Mouse (Mus musculus): Measurements from ENCODE around the gene Fads6.

Fads6 gene

GRCm38 (mm10) chr11:115300745-115301144, 3.3 kb upstream of the Fads6 start:
- DNase-seq (ENCODE audit: low spot score) = no peak

GRCm38 (mm10) chr11:115298160-115298559, 697 bp upstream of the Fads6 start:
- DNase-seq (ENCODE audit: low spot score) = no peak

- no peak for DNase-seq (ENCODE audit: low spot score)
These were observed 822 bp downstream of the Fads6 start for GRCm38 (mm10) chr11:115296471-115297210.

GRCm38 (mm10) chr11:115295939-115296338, 1.5 kb downstream of the Fads6 start:
- DNase-seq (ENCODE audit: low spot score) = no peak

- DNase-seq (ENCODE audit: low spot score) = no peak
These were observed 4.7 kb downstream of the Fads6 start for GRCm38 (mm10) chr11:115292631-115293375.

- DNase-seq (ENCODE audit: low spot score) = no peak
These were observed 6.0 kb downstream of the Fads6 start for GRCm38 (mm10) chr11:115291503-115291902.

GRCm38 (mm10) chr11:115290919-115291318, 6.5 kb downstream of the Fads6 start:
- peak; percentile 82 for DNase-seq (ENCODE audit: low spot score)

- no peak for DNase-seq (ENCODE audit: low spot score)
These were observed 7.1 kb downstream of the Fads6 start for GRCm38 (mm10) chr11:115290314-115290713.

- no peak for DNase-seq (ENCODE audit: low spot score)
These were observed 7.6 kb downstream of the Fads6 start for GRCm38 (mm10) chr11:115289885-115290284.

- no peak for DNase-seq (ENCODE audit: low spot score)
These were observed 9.2 kb downstream of the Fads6 start for GRCm38 (mm10) chr11:115288305-115288704.

- DNase-seq (ENCODE audit: low spot score) = no peak
These were observed 10.1 kb downstream of the Fads6 start for GRCm38 (mm10) chr11:115287386-115287785.

GRCm38 (mm10) chr11:115286201-115286993, 11.1 kb downstream of the Fads6 start:
- no peak for DNase-seq (ENCODE audit: low spot score)

- no peak for DNase-seq (ENCODE audit: low spot score)
These were observed 12.2 kb downstream of the Fads6 start for GRCm38 (mm10) chr11:115285282-115285681.

GRCm38 (mm10) chr11:115283891-115284620, 13.4 kb downstream of the Fads6 start:
- DNase-seq (ENCODE audit: low spot score) = no peak

GRCm38 (mm10) chr11:115283486-115283765, 14.0 kb downstream of the Fads6 start:
- DNase-seq (ENCODE audit: low spot score) = no peak

GRCm38 (mm10) chr11:115282723-115283485, 14.6 kb downstream of the Fads6 start:
- no peak for DNase-seq (ENCODE audit: low spot score)

GRCm38 (mm10) chr11:115282295-115282694, 15.2 kb downstream of the Fads6 start:
- DNase-seq (ENCODE audit: low spot score) = no peak

GRCm38 (mm10) chr11:115279726-115280125, 17.7 kb downstream of the Fads6 start:
- no peak for DNase-seq (ENCODE audit: low spot score)

GRCm38 (mm10) chr11:115278176-115278575, 19.3 kb downstream of the Fads6 start:
- DNase-seq (ENCODE audit: low spot score) = no peak

- no peak for DNase-seq (ENCODE audit: low spot score)
These were observed 19.9 kb downstream of the Fads6 start for GRCm38 (mm10) chr11:115277604-115277975.

Data from urinary bladder, postnatal 14 days (tissue).